In the genomic region with DNA sequence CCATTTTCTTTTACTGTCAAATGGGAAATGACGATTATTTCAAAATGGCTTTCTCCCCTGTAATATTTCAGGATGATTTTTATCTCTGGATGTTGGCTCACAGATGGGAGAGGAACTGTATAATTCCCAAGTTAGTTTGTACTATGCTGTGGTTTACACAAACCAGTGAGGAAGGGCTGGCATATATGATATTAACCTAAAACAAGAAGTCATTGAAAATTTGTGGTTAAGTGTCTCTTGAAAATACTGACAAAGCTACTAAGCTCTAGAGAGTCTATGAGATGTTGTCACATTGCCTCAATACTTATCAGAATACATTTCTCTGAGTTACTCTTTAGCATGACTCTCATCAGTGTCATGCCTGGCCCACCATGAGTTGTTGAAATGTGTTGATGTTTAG, we compare ENCODE assay signal across 16 mouse cellular contexts.
"Had no signal": no experiment of that assay in that cellular context is flagged by ENCODE, and none has a peak within 500 bp of the region (broad histone marks: within the 10 kb centered on the region; RNA-seq: fewer than 3 reads in every experiment).

No protein-coding gene starts in this region.

- H3K9ac ChIP-seq: liver, embryonic 13.5 days; midbrain, embryonic 13.5 days had no signal

- H3K4me1 ChIP-seq: midbrain, embryonic 10.5 days; midbrain, embryonic 13.5 days had no signal

- H3K4me2 ChIP-seq: liver, embryonic 13.5 days; midbrain, embryonic 13.5 days had no signal

- H3K27ac ChIP-seq: left cerebral cortex, adult 2 months; liver, embryonic 13.5 days; macrophage; midbrain, embryonic 10.5 days; midbrain, embryonic 13.5 days; stomach, postnatal 0 days had no signal

- H3K9me3 ChIP-seq: liver, embryonic 13.5 days; megakaryocyte, embryonic 14.5 days; midbrain, embryonic 10.5 days; midbrain, embryonic 13.5 days had no signal

- ATAC-seq: midbrain, embryonic 13.5 days had no signal

- H3K27me3 ChIP-seq: liver, embryonic 13.5 days; megakaryocyte, embryonic 14.5 days; midbrain, embryonic 13.5 days had no signal

- H3K36me3 ChIP-seq: liver, embryonic 13.5 days; midbrain, embryonic 10.5 days; midbrain, embryonic 13.5 days had no signal

- H3K4me3 ChIP-seq: left cerebral cortex, adult 2 months; liver, embryonic 13.5 days; megakaryocyte, embryonic 14.5 days; midbrain, embryonic 10.5 days; midbrain, embryonic 13.5 days had no signal

- DNase-seq: kidney, adult 18-20 months; kidney, postnatal 14 days; kidney, postnatal 4 days; layer of hippocampus, postnatal 36 days; liver, embryonic 13.5 days; lung, adult 2 months; lung, postnatal 14 days; right cerebral cortex, postnatal 14 days; right cerebral cortex, postnatal 4 days; thymus, postnatal 25 days had no signal
